Mouse (Mus musculus) testis, adult 2 months (tissue): ENCODE results near the gene Olfr1014.

Source experiments
- CTCF ChIP-seq: fragments of 200-500 bp; IDR thresholded peaks from 2 replicates; pipeline ENCODE4 v1.5.1; 2012; ENCODE audit warnings: low read depth, mild to moderate bottlenecking, inconsistent platforms, low read length, moderate library complexity; ENCODE audit not compliant: control insufficient read depth, insufficient read depth, insufficient replicate concordance
- POLR2A ChIP-seq: fragments of 200-500 bp; IDR thresholded peaks from 2 replicates; pipeline ENCODE4 v1.6.1; 2012; ENCODE audit warnings: low read depth, mild to moderate bottlenecking, inconsistent platforms, low read length, moderate library complexity; ENCODE audit not compliant: control insufficient read depth

GRCm38 (mm10) chr2:85781717-85782116 is 9.2 kb downstream of the Olfr1014 start, which contains the start of gene Olfr1015:
- TF ChIP-seq POLR2A, result no peak
- TF ChIP-seq CTCF, result no peak
